18 mouse cellular contexts compared by ENCODE assay signal in the genomic region with DNA sequence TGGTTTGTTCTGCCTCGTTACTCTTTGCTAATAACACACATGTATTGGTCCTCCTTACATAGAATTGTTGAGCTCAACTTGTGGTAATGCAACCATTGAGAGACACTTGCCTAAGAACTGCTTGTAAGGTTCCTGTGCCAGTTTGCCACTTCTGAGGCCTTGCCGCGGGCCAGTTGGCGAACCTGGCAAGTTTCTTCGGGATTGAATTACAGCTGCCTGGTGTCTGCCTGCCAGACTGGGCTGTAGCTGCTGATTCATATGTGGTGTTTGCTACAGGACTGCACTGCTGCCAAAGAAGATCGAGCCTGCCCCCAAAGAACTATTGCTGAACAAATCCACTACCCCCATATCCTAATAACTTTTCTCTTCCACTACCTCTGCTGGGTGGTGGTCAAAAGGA. TPM values are rescaled to one million over a fixed set of nuclear protein-coding genes. Genes with fewer than 3 reads are reported as not detected.
"Had no signal": no experiment of that assay in that cellular context is flagged by ENCODE, and none has a peak within 500 bp of the region (broad histone marks: within the 10 kb centered on the region; RNA-seq: fewer than 3 reads in every experiment).

No protein-coding gene starts in this region.

- H3K27ac ChIP-seq: layer of hippocampus, adult 2 months; limb, embryonic 12.5 days; liver, embryonic 13.5 days; lung, embryonic 15.5 days; macrophage; neural tube, embryonic 13.5 days; stomach, postnatal 0 days had no signal

- H3K27me3 ChIP-seq: limb, embryonic 12.5 days; liver, embryonic 13.5 days; lung, embryonic 15.5 days; neural tube, embryonic 13.5 days had no signal

- DNase-seq: kidney, adult 9 months; kidney, postnatal 10 days; kidney, postnatal 4 days; liver; liver, embryonic 13.5 days; liver, postnatal 0 days; lung, postnatal 14 days; right cerebral cortex, postnatal 14 days; thymus, postnatal 4 days had no signal

- H3K9ac ChIP-seq: limb, embryonic 12.5 days; liver, embryonic 13.5 days; liver, postnatal 0 days; lung, embryonic 15.5 days; neural tube, embryonic 13.5 days had no signal

- H3K4me3 ChIP-seq: layer of hippocampus, adult 2 months; limb, embryonic 12.5 days; liver, embryonic 13.5 days; lung, embryonic 15.5 days; megakaryocyte, embryonic 14.5 days; neural tube, embryonic 13.5 days had no signal

- H3K4me1 ChIP-seq: limb, embryonic 12.5 days; neural tube, embryonic 13.5 days had no signal

- H3K4me2 ChIP-seq: limb, embryonic 12.5 days; liver, embryonic 13.5 days; lung, embryonic 15.5 days; midbrain, embryonic 11.5 days; neural tube, embryonic 13.5 days had no signal

- H3K36me3 ChIP-seq: limb, embryonic 12.5 days; liver, embryonic 13.5 days; lung, embryonic 15.5 days; neural tube, embryonic 13.5 days had no signal

- H3K9me3 ChIP-seq: limb, embryonic 12.5 days; liver, embryonic 13.5 days; lung, embryonic 15.5 days; neural tube, embryonic 13.5 days had no signal

- ATAC-seq: liver, postnatal 0 days; midbrain, embryonic 16.5 days had no signal

RNA-seq across cellular contexts. Expression of gene Cd247, which starts 34.3 kb away (rescaled TPM):
- total RNA-seq: layer of hippocampus, adult 2 months had no signal
